Mouse (Mus musculus) heart, postnatal 25 days (tissue): ENCODE results near the gene Lrmda. TPM values are rescaled to one million over a fixed set of nuclear protein-coding genes. Genes with fewer than 3 reads are reported as not detected.
"Not testable (repeated sequence)": the region's sequence is repeated elsewhere in the genome, so short reads cannot be mapped to it uniquely, and the experiment has no call there.

Experiments used
- DNase-seq: peaks from one replicate; pipeline ENCODE4 v3.0.0; 2022; ENCODE audit warnings: low spot score
- intact Hi-C: fragments of 180-260 bp; cut with DNase I; formaldehyde crosslinking; loops from one replicate; pipeline ENCODE4 v1.15.1; 2025
- total RNA-seq, 2 experiments: library from RNA; stranded (reverse); gene quantifications; 2 replicates each; pipeline ENCODE4 v1.2.3; 2021

Gene Lrmda
- total RNA-seq, 2 experiments from 2014 or later: 0.83 to 1.8 TPM

GRCm38 (mm10) chr14:22587958-22588296 lies 568.4 kb downstream of the Lrmda start:
- no peak for DNase-seq
- intact Hi-C loops: loop anchor here (10.0 kb wide), 1 partner anchor 63 kb away; no protein-coding TSS in a partner anchor

GRCm38 (mm10) chr14:22588394-22588793 lies 568.9 kb downstream of the Lrmda start:
- intact Hi-C loops: loop anchor here (10.0 kb wide), 1 partner anchor 64 kb away; no protein-coding TSS in a partner anchor
- not testable (repeated sequence) for DNase-seq

GRCm38 (mm10) chr14:22589503-22590215 lies 570.1 kb downstream of the Lrmda start:
- DNase-seq: no peak
- intact Hi-C loops: loop anchor here (10.0 kb wide), 1 partner anchor 65 kb away; no protein-coding TSS in a partner anchor

- intact Hi-C loops: no loop called here
- no peak for DNase-seq
Observed at GRCm38 (mm10) chr14:22591186-22591585, 571.7 kb downstream of the Lrmda start.

GRCm38 (mm10) chr14:22597508-22597907 lies 578.0 kb downstream of the Lrmda start:
- no peak for DNase-seq
- intact Hi-C loops: loop anchor here (5.0 kb wide), 1 partner anchor 50 kb away; no protein-coding TSS in a partner anchor

GRCm38 (mm10) chr14:22598638-22599037 lies 579.1 kb downstream of the Lrmda start:
- no peak for DNase-seq
- intact Hi-C loops: loop anchor here (5.0 kb wide), 1 partner anchor 51 kb away; no protein-coding TSS in a partner anchor

GRCm38 (mm10) chr14:22600166-22600565 lies 580.7 kb downstream of the Lrmda start:
- intact Hi-C loops: no loop called here
- DNase-seq: no peak

- no peak for DNase-seq
- intact Hi-C loops: no loop called here
Observed at GRCm38 (mm10) chr14:22602308-22602707, 582.8 kb downstream of the Lrmda start.

GRCm38 (mm10) chr14:22608599-22608998 lies 589.1 kb downstream of the Lrmda start:
- intact Hi-C loops: no loop called here
- DNase-seq: no peak

- DNase-seq: no peak
- intact Hi-C loops: no loop called here
Observed at GRCm38 (mm10) chr14:22609261-22610245, 590.0 kb downstream of the Lrmda start.

- intact Hi-C loops: no loop called here
- DNase-seq: no peak
Observed at GRCm38 (mm10) chr14:22611011-22611410, 591.5 kb downstream of the Lrmda start.

- no peak for DNase-seq
- intact Hi-C loops: no loop called here
Observed at GRCm38 (mm10) chr14:22620191-22620590, 600.7 kb downstream of the Lrmda start.

- no peak for DNase-seq
- intact Hi-C loops: no loop called here
Observed at GRCm38 (mm10) chr14:22621941-22622340, 602.4 kb downstream of the Lrmda start.

- DNase-seq: no peak
- intact Hi-C loops: no loop called here
Observed at GRCm38 (mm10) chr14:22627105-22627829, 607.8 kb downstream of the Lrmda start.

- intact Hi-C loops: no loop called here
- DNase-seq: no peak
Observed at GRCm38 (mm10) chr14:22630361-22630867, 610.9 kb downstream of the Lrmda start.

- intact Hi-C loops: no loop called here
- no peak for DNase-seq
Observed at GRCm38 (mm10) chr14:22633612-22634011, 614.1 kb downstream of the Lrmda start.

- intact Hi-C loops: loop anchor here (10.0 kb wide), 1 partner anchor 171 kb away; no protein-coding TSS in a partner anchor
Observed at GRCm38 (mm10) chr14:22643494-22643893, 624.0 kb downstream of the Lrmda start.

GRCm38 (mm10) chr14:22647879-22648611 lies 628.5 kb downstream of the Lrmda start:
- peak; percentile 27 for DNase-seq
- intact Hi-C loops: loop anchor here (5.0 to 10.0 kb wide), 2 partner anchors 114 to 167 kb away; no protein-coding TSS in a partner anchor

More at GRCm38 (mm10) chr14:22643494-22643893, 624.0 kb downstream of the Lrmda start:
- DNase-seq: no peak

GRCm38 (mm10) chr14:22649411-22649911 lies 629.9 kb downstream of the Lrmda start:
- no peak for DNase-seq
- intact Hi-C loops: loop anchor here (5.0 to 10.0 kb wide), 2 partner anchors 113 to 165 kb away; no protein-coding TSS in a partner anchor
